Mouse (Mus musculus) embryonic fibroblast, embryonic 13.5 days (primary cell): ENCODE measurements around the gene Pik3r2.

Source experiments
- CTCF ChIP-seq: IDR thresholded peaks from 2 replicates; pipeline ENCODE4 v1.5.1; 2011; ENCODE audit warnings: mild to moderate bottlenecking, control low read depth, low read length, moderate library complexity, borderline replicate concordance; ENCODE audit not compliant: insufficient read depth
- POLR2A ChIP-seq: IDR thresholded peaks from 2 replicates; pipeline ENCODE4 v1.6.1; 2011; ENCODE audit warnings: low read depth, mild to moderate bottlenecking, control low read depth, low read length, moderate library complexity

DNA sequence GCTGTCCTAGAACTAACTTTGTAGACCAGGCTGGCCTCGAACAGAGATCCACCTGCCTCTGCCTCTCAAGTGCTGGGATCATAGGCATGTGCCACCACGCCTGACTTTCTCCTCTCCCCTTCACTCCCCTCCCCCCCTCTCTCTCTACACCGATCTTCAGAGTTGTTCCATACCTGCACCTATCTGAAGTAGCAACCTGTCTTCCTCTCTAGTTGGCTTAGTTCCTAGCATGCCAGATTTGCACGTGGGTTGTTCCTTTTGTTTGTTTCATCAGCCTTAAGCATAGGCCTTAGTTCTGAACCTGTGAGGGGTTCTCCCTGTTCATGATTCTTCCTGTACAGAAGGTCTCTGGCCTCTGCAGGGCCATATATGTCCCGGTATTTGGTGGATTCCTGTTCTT, 38.8 kb downstream of the Pik3r2 start:
- no peak for TF ChIP-seq POLR2A
- TF ChIP-seq CTCF, result no peak
